Mouse (Mus musculus) G1E (cell line): ENCODE measurements around the gene Pstpip1. TPM values are rescaled to one million over a fixed set of nuclear protein-coding genes. Genes with fewer than 3 reads are reported as not detected.

Experiments
- ATAC-seq: 2 replicates; pipeline ENCODE4 v1.8.0; 2016; ENCODE audit warnings: mild to moderate bottlenecking; ENCODE audit not compliant: insufficient number of reproducible peaks, poor library complexity, low FRiP score, severe bottlenecking; ENCODE audit errors: extremely low read depth
- DNase-seq: peaks from one replicate; pipeline ENCODE4 v3.0.0; 2012; ENCODE audit warnings: low spot score
- H3K27me3 ChIP-seq: 2 replicates; pipeline ENCODE4 v1.6.1; 2012; ENCODE audit warnings: mild to moderate bottlenecking, low read length, inconsistent platforms; ENCODE audit not compliant: insufficient read depth
- H3K36me3 ChIP-seq: replicated peaks from 2 replicates; pipeline ENCODE3; 2012; ENCODE audit warnings: mild to moderate bottlenecking, inconsistent platforms
- H3K4me1 ChIP-seq: 2 replicates; pipeline ENCODE4 v1.6.1; 2012; ENCODE audit warnings: low read depth, low read length, inconsistent platforms, mixed read lengths; ENCODE audit not compliant: insufficient read depth
- H3K4me3 ChIP-seq: 2 replicates; pipeline ENCODE4 v1.5.1; 2012; ENCODE audit warnings: low read depth, mild to moderate bottlenecking, inconsistent platforms, low read length, moderate library complexity, mixed read lengths
- H3K9me3 ChIP-seq: replicated peaks from 2 replicates; pipeline ENCODE4 v1.6.1; 2012; ENCODE audit warnings: inconsistent platforms
- CTCF ChIP-seq: IDR thresholded peaks from 2 replicates; pipeline ENCODE4 v1.5.1; 2012; ENCODE audit warnings: low read depth, low read length, inconsistent platforms, mixed read lengths
- GATA1 ChIP-seq: IDR thresholded peaks from 2 replicates; pipeline ENCODE4 v1.6.1; 2012; ENCODE audit warnings: borderline replicate concordance, low read length, inconsistent platforms, mixed read lengths
- GATA2 ChIP-seq: IDR thresholded peaks from 2 replicates; pipeline ENCODE4 v1.6.1; 2012; ENCODE audit warnings: low read depth, low read length, inconsistent platforms, borderline replicate concordance
- POLR2AphosphoS5 ChIP-seq: IDR thresholded peaks from 2 replicates; pipeline ENCODE4 v1.6.1; 2012; ENCODE audit warnings: low read depth, low read length, inconsistent platforms; ENCODE audit not compliant: insufficient replicate concordance
- TAL1 ChIP-seq: conservative IDR thresholded peaks from 2 replicates; pipeline ENCODE4 v1.6.1; 2012; ENCODE audit warnings: low read depth, low read length, inconsistent platforms, mixed read lengths
- polyA plus RNA-seq: library from polyadenylated mRNA; stranded (reverse); fragments of >175 nt; gene quantifications from 2 replicates; pipeline ENCODE4 v1.2.3, GENCODE M21; 2012
- total RNA-seq, 2 experiments: library from RNA; stranded (forward) in 1 of 2; stranded (reverse) in 1 of 2; fragments of 200-1000 nt in 1 of 2; fragments of >200 nt in 1 of 2; fragmentation: Nextera tagmentation in 1 of 2; gene quantifications; 2 replicates each; pipeline ENCODE4 v1.2.3; 2014 to 2017

Gene Pstpip1
- total and polyA plus RNA-seq, 3 experiments, result 0.05 TPM; not detected in 2

DNA sequence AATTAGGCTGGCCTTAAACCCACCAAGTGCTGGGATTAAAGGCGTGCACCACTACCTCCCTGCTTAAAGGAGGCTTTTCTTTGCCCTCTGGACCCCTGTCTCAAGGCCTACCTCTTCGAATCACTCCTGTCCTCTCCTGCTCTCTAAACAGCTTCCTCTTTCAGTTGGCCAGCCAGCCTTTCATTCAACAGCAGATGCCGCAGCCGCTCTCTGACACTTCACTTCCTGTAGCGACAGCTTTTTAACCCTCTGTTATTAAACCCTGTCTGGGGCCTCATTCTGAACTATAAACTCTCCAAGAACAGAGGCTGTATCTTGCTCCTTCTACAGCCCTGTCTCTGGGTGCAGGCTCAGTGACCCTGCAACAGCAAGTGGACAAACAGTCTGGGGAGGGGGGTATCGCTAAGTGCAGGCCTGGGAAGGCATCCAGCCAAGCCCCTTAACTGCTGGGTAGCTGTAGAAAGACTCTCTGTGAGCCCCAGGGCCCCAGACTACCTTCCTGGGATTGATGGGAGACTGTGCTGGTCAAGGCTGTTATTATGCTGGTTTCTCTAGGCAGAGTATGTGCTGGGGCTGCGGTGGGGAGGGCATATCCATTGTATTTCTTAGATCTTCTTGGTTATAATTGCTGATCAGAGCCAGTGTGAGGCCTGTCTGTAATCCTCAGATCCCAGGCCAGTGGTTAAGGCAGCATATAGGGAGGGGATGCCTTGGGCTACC lies 13.7 kb upstream of the Pstpip1 start:
- Histone ChIP-seq H3K4me3 (no peak overlapping the region), H3K9me3 (no peaks in the 10 kb centered on the region), H3K4me1 (no peaks in the 10 kb centered on the region), H3K27me3 (peaks cover 13% of the 10 kb centered on the region), H3K36me3 (no peaks in the 10 kb centered on the region)
- TF ChIP-seq POLR2AphosphoS5, result no peak
- TF ChIP-seq GATA1, result no peak
- TF ChIP-seq CTCF, result no peak
- no peak for TF ChIP-seq GATA2
- no peak for TF ChIP-seq TAL1
- DNase-seq (no peak), ATAC-seq (no peak)

GRCm38 (mm10) chr9:56079587-56079986 lies 10.2 kb upstream of the Pstpip1 start:
- no peak for DNase-seq
- TF ChIP-seq GATA1, result no peak
- no peak for TF ChIP-seq GATA2
- TF ChIP-seq TAL1, result no peak
- no peak for TF ChIP-seq CTCF
- no peak for TF ChIP-seq POLR2AphosphoS5
- Histone ChIP-seq H3K4me3 (no peak overlapping the region), H3K27me3 (peaks cover 10% of the 10 kb centered on the region; the same call in 1 of the 2 replicates), H3K9me3 (no peaks in the 10 kb centered on the region), H3K36me3 (no peaks in the 10 kb centered on the region), H3K4me1 (no peaks in the 10 kb centered on the region)
- ATAC-seq, result no peak

- no peak for TF ChIP-seq CTCF
- no peak for TF ChIP-seq GATA2
- TF ChIP-seq POLR2AphosphoS5, result no peak
- TF ChIP-seq GATA1, result no peak
- TF ChIP-seq TAL1, result no peak
- no peaks in the 10 kb centered on the region for H3K9me3 ChIP-seq
- ATAC-seq, result no peak
Measured at GRCm38 (mm10) chr9:56086524-56086923, 3.2 kb upstream of the Pstpip1 start.

GRCm38 (mm10) chr9:56090546-56091225 lies 924 bp downstream of the Pstpip1 start:
- no peaks in the 10 kb centered on the region for H3K36me3 ChIP-seq
- ATAC-seq (no peak), DNase-seq (no peak)
- no peaks in the 10 kb centered on the region for H3K9me3 ChIP-seq
- H3K27me3 ChIP-seq, result peaks cover 4% of the 10 kb centered on the region; the same call in 1 of the 2 replicates
- H3K4me3 ChIP-seq, result no peak overlapping the region
- no peak for TF ChIP-seq CTCF
- TF ChIP-seq POLR2AphosphoS5, result no peak
- no peak for TF ChIP-seq GATA1
- TF ChIP-seq GATA2, result no peak
- no peak for TF ChIP-seq TAL1
- H3K4me1 ChIP-seq, result no peaks in the 10 kb centered on the region

More at GRCm38 (mm10) chr9:56086524-56086923, 3.2 kb upstream of the Pstpip1 start:
- Histone ChIP-seq H3K27me3 (peaks cover 10% of the 10 kb centered on the region; the same call in 1 of the 2 replicates), H3K4me3 (no peak overlapping the region), H3K4me1 (no peaks in the 10 kb centered on the region), H3K36me3 (no peaks in the 10 kb centered on the region)
- DNase-seq, result no peak

DNA sequence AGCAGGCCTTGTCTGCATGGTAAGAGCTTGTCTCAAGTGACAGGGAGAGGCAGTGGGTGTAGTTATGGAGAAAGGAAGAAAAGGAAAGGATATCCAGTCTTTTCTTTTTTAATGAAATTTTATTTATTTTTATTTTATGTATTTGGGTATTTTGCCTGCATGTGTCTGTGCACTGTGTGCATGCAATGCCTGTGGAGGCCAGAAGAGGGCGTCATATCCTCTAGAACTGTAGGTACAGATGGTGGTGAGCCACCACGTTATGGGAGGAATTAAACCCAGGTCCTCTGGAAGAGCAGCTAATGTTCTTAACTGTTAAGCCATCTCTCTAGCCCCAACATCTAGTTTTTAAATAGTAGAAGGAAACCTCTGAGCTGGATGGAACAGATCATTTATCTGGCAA lies 2.3 kb downstream of the Pstpip1 start:
- TF ChIP-seq POLR2AphosphoS5 (no peak), GATA1 (no peak), CTCF (no peak), TAL1 (no peak), GATA2 (no peak)
- Histone ChIP-seq H3K4me3 (no peak overlapping the region), H3K36me3 (no peaks in the 10 kb centered on the region), H3K9me3 (no peaks in the 10 kb centered on the region), H3K4me1 (no peaks in the 10 kb centered on the region), H3K27me3 (peaks cover 4% of the 10 kb centered on the region; the same call in 1 of the 2 replicates)
- DNase-seq (no peak), ATAC-seq (no peak)

- Histone ChIP-seq H3K4me3 (no peak overlapping the region), H3K36me3 (no peaks in the 10 kb centered on the region), H3K27me3 (peaks cover 7% of the 10 kb centered on the region; the same call in 1 of the 2 replicates), H3K4me1 (no peaks in the 10 kb centered on the region), H3K9me3 (no peaks in the 10 kb centered on the region)
- TF ChIP-seq CTCF (no peak), TAL1 (no peak), GATA2 (no peak), POLR2AphosphoS5 (no peak), GATA1 (no peak)
- ATAC-seq (no peak), DNase-seq (no peak)
Measured at GRCm38 (mm10) chr9:56097584-56098298, 8.0 kb downstream of the Pstpip1 start.
